Mouse (Mus musculus) ES-E14 (cell line): ENCODE measurements around the gene Naglu.

Experiments used
- HCFC1 ChIP-seq: IDR thresholded peaks from 2 replicates; pipeline ENCODE4 v1.6.1; 2012; ENCODE audit warnings: low read length, inconsistent platforms, borderline replicate concordance; ENCODE audit not compliant: insufficient read depth
- MAFK ChIP-seq: IDR thresholded peaks from 2 replicates; pipeline ENCODE4 v1.6.1; 2014; ENCODE audit warnings: mild to moderate bottlenecking, low read depth, low read length, inconsistent platforms; ENCODE audit not compliant: insufficient read depth

GRCm38 (mm10) chr11:101084811-101085210 lies 15.0 kb downstream of the Naglu start:
- no peak for TF ChIP-seq HCFC1
- no peak for TF ChIP-seq MAFK
